Mouse (Mus musculus): ENCODE results near the gene Tns4.

DNA sequence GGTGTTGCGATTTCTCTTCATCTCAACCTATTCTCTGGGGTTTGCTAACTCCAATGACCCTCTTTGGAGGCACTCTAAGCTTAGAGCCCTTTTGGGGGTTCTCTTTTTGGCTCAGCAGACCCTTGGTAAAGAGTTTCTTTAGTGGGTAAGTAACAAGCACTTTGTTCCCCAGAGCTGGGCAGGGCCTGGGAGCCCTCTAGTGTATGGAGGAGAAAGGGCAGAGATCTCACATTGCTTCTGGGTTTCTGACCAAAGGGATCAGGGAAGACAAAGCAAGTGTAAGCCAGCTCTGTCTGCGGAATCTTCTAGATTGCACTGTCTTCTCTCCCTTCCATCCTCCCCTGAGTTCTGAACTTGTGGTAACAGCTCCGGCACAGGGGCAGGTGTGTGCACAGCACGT, 53.8 kb downstream of the Tns4 start:
- TF ChIP-seq CTCF (IDR thresholded peaks at IDR 0.05; ENCODE audit: low read depth) (peak; percentile 54), EP300 (IDR thresholded peaks at IDR 0.05; ENCODE audit: low read depth) (no peak)
